Mouse (Mus musculus): ENCODE data around the gene Abcd1.

Gene Abcd1
- long read RNA-seq, experiment 1, partial matches to known transcripts: 2 of 3 reads
- long read RNA-seq, experiment 1, other reads (novel, unspliced or antisense): 0 of 3 reads
- long read RNA-seq, experiment 2, partial matches to known transcripts: 0 of 2 reads
- long read RNA-seq, experiment 2, other reads (novel, unspliced or antisense): 0 of 2 reads

DNA sequence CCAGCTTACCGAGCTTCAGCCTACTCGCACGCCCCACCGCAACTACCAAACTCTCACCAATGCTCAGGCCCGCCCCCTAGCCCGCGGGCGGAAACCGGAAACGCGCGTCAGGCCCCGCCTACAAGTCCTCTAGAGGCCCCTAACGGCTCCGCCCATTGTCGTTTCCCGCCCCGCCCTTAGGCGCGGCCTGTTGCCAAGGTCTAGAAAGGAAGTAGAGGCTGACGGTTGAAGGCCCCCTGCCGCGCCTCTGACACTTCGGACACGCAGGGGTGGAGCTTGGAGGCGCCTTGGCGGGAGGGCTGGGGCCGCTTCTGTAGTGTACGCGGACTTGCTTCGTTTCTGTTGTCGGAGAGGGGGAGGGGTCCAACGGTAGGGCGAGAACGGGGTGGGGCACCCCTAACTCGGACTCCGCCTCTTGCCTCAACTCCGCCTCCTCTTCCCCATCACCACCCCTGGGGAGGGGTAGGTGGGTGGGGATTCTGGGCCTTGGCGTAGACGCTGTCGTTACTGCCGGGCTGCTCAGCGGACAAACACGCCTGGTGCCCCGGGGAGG, at the start of gene Abcd1, which contains the start of gene Bcap31:
TSS of gene Abcd1 (plus strand) at position 489 of the 553 bp plus-strand sequence.
TSS of gene Bcap31 (minus strand) at position 67 of the 553 bp plus-strand sequence.
- intact Hi-C loops (cut with DNase I): no loop called here

DNA sequence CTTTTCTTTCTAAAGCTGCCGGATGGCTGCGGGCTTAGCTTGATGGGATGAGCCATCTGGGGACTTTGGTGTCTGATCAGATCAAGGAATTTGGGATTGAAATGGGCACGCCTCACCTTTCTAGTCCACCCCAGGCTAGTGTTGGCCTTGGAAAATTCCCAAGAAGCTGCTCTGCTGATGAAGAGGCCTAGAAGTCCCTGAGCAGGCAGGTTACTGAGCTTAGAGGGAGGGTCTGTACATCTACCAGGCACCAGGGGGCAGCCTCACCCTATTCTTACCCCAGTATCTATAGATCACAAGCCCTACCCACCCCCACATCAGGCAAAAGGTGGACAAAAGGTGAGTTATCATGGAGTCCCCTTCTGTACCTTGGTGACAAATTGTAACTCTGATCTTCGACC, 44.4 kb upstream of the Abcd1 start:
- intact Hi-C loops (cut with DNase I): no loop called here

DNA sequence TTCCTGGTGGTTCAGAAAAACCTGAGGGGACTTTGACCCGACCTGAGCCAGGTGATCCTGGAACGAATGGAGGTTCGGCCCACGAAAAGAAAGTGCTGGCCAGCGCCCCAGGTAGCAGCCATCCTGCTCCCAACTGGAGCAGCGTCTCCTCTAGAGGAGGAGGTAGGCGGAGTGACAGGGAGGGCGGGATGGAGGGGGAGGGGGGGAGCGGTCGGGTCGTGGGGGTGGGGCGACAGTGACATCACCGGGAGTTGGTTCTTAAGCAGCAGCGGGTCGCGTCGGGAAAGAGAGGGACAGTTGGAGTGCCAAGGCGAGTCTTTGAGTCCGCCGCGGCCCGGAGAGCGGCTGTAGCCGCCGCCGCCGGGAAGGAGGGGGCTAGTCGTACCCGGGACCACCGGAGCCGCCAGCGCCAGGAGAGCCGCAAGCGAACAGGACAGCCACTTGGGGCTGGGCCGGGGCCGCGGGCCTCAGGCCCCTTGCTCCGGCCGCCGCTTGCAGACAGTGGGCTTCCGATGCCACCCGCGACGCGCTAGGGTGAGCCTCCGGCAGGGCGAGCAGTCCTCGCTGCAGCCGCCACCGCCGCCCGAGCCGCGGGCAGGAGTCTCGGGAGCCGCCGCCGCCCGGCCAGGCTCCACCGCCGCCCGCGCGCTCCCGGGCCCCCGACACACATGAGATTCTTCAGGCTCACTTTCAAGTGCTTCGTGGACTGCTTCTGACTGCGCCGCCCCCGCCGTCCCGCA, 43.3 kb upstream of the Abcd1 start, which contains the start of gene Slc6a8:
TSS of gene Slc6a8 (plus strand) at position 272 of the 740 bp plus-strand sequence.
- intact Hi-C loops (cut with DNase I): no loop called here

GRCm38 (mm10) chrX:73673619-73673967, 42.8 kb upstream of the Abcd1 start:
- intact Hi-C loops (cut with DNase I): no loop called here

DNA sequence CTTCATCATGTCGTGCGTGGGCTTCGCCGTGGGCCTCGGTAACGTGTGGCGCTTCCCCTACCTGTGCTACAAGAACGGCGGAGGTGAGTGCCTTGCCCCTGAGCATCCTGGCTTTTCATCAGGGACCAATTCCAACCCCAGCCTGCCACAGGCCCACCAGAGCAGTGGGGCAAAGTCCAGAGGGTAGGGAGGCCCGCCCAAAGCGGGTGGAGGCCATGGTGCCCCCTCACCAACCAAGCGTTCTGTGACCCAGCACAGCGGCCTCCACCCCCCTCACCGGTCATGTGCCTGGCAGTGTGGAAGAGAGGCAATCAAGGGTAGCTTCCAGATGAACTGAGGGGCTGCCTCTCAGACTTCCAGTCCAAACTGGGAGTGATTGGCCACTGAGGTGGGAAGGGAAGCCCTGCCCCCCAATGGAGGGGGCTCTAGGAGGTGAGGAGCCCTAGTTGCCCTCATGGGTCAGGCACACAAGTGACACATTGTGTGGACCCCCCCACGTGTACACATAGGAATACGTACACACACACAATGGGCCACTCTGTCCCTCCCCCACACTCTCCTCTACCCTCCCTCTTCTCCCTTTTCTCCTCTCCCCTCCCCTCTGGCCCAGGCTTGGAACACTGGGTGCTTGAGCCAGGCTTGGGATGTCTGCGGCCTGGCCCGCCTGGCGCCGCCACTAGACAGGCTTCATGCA, 42.3 kb upstream of the Abcd1 start:
- intact Hi-C loops (cut with DNase I): no loop called here

- intact Hi-C loops (cut with DNase I): no loop called here
Measured at GRCm38 (mm10) chrX:73675231-73675630, 41.2 kb upstream of the Abcd1 start.

GRCm38 (mm10) chrX:73676668-73677067, 39.7 kb upstream of the Abcd1 start:
- intact Hi-C loops (cut with DNase I): no loop called here

GRCm38 (mm10) chrX:73684156-73684555, 32.2 kb upstream of the Abcd1 start:
- intact Hi-C loops (cut with DNase I): no loop called here

DNA sequence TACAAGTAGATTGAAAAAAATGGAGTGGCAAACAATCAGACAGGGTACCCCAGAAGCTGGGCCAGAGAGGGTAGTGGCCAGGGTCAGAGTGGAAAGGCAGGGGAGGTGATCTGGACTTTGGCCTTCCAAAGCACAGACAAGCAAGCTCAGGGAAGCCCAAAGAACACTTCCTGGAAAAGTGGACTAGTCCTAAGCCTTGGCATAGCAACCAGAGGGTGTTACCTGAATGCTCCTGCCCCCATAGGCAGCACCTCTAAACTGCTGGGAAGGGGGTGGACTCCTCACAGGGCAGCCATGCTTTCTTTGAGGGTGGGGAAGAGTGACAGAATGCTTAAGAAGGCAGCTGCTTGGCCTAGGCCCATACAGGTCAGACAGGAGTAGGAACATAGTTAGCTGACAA, 31.4 kb upstream of the Abcd1 start:
- intact Hi-C loops (cut with DNase I): no loop called here

DNA sequence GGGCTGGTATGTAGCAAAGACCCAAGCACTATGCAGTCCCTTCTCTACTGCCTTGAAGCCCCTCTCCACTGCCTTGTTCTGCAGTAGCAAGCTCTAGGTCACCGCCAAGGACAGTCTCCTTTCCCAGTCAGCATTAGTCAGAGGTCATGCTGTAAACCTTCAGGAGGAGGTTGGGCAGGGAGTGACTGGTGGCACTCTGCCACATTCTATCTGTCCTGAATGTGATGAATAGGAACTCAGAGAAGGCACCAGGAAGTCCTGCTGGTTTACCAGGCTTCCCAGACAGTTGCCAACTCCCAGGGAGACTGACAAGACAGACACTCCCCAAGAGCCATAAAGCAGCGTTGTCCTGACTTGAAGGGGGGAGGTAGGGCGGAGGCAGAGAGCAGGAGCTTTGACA, 30.8 kb upstream of the Abcd1 start:
- intact Hi-C loops (cut with DNase I): no loop called here

DNA sequence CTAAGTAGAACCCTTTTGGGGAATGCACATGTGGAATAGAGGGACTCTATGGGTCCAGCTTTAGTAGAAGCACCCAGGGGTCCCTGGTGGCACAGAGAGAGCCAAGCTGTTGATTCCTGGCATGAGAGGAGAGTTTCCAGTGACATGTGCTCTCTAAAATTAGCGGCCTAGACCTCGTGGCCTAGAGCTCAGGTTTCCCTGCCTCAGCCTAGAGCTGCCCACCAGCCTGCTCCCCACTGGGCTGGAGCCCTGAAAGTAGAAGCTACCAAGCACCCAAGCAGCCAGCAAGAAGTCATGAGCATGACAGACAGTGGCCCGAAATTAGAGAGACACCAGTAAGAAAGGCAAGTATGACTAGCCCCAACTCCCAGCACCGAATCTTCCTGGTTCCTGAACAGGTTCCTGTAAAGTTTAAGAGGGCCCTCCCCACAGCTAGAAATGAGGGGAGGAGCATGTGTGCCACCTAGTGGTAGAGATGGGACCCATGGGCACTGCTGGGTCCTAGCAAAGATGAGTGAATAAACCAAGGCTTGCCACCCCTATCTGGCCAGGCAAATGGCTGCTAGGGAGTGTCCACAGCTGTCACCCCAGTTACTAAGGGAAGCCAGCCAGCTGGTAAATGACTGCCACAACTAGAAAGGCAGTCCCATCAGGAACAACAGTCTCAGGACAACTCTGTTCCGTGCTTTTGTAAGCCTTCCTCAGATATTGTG, 25.3 kb upstream of the Abcd1 start:
- intact Hi-C loops (cut with DNase I): no loop called here

- intact Hi-C loops (cut with DNase I): no loop called here
Measured at GRCm38 (mm10) chrX:73700472-73700871, 15.9 kb upstream of the Abcd1 start.

- intact Hi-C loops (cut with DNase I): no loop called here
Measured at GRCm38 (mm10) chrX:73715476-73716108, 805 bp upstream of the Abcd1 start.

DNA sequence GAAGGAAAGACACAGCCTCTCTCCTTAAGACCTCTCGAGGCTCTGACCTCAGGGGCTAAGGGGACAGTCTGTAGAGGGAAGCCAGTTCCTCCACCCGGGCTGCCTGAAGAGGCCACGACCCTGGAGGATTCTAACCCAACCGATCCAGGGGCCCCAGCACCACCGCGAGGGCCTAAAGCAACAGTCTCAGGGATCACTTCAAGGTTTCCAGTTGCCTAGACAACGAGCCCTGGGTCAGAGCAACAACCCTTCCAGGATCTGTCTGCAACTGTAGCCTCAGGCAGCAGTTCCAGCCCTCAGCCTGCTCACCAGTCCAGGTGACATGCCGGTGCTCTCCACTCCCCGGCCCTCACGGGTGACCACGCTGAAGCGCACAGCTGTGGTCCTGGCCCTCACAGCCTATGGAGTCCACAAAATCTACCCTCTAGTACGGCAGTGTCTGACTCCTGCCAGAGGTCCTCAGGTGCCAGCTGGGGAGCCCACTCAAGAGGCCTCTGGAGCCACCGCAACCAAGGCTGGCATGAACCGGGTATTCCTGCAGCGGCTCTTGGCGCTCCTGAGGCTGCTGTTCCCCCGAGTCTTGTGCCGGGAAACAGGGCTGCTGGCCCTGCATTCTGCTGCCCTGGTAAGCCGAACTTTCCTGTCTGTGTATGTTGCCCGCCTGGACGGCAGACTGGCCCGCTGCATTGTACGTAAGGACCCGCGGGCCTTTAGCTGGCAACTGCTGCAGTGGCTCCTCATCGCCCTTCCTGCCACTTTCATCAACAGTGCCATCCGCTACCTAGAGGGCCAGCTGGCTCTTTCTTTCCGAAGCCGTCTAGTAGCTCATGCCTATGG, 530 bp downstream of the Abcd1 start:
- intact Hi-C loops (cut with DNase I): no loop called here

DNA sequence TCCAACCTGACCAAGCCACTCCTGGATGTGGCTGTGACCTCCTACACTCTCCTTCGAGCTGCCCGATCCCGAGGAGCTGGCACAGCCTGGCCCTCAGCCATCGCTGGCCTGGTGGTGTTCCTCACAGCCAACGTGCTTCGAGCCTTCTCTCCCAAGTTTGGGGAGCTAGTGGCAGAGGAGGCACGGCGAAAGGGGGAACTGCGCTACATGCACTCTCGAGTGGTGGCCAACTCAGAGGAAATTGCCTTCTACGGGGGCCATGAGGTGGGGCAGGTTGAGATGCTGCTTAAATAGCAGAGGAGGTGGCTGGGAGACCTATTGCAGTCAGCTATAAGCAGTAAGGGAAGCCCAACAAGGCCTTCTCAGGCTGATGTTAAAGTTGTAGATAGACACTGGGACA, 1.3 kb downstream of the Abcd1 start:
- intact Hi-C loops (cut with DNase I): no loop called here

DNA sequence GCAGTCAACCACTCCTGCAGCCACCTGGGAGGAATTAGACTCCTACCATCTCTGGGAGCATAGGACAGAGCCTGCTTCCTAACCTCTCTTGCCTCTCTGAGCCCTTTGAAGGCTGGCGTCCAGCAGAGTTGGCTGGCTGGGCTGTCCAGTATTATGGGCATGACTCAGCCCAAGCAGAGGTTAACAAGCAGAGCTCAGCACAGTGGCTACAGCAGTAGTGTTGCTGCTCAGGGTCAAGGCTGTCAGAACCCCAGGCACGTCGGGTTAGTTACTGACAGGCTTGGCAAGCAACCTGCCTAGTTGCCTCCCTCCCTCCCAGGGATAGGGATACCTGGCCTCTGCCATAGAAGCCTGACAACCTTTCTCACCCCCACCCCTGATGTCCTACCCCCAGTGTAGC, 1.9 kb downstream of the Abcd1 start:
- intact Hi-C loops (cut with DNase I): no loop called here

DNA sequence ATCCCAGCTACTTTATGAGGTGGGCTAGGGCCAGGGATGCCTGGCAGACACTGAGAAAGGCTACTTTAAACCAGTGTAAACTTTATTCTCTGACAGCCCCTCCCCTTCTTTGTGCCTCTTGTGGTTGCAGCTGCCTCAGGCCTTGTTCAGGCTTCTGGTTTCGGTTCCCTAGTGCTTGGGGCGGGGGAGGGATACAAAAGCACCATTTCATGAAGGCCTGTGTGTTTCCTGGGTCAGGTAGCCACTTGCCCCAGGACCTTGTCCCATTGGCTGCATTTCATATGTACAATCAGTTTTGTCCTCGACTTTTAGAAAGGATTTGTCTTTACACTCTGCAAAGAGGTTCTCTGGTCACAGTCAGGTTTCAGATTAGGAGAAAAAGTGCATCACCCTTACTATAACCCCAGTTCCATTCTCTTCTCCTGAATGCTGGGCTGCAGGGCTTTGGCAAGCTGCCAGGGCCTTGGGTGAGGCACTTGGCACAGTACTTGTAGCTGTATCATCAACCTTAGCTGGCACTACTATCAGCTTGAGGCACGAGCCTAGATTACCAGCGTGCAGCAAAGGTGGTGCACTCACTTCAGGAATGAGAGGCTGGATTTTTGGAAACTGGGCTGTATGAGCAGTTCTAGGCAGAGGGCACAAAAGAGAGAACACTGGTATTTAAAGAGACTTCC, 2.4 kb downstream of the Abcd1 start:
- intact Hi-C loops (cut with DNase I): no loop called here

- intact Hi-C loops (cut with DNase I): no loop called here
Measured at GRCm38 (mm10) chrX:73730908-73731307, 14.5 kb downstream of the Abcd1 start.

GRCm38 (mm10) chrX:73738155-73738554, 21.8 kb downstream of the Abcd1 start:
- intact Hi-C loops (cut with DNase I): no loop called here

DNA sequence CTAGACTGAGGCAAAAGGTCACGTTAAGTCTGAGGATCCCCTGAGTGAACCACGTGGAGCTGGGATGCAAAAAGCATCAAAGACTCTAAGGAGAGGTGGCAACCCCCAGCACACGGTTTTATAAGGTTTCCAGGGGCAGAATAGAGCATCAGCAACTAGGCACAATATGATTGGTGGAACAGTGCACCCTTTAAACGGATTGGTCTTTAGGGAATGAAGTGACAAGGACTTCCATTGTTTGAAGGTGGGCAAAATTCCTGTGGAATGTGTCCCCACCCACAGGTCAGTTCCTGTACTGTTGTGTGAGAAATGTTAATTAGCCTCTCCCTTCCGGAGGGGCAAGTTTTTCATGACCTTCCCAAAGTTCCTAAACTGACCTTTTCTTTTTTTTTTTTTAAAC, 22.8 kb downstream of the Abcd1 start:
- intact Hi-C loops (cut with DNase I): no loop called here

Data from adrenal gland (tissue).